ENCODE assay signal across 25 mouse cellular contexts in genomic region chr8:61643215-61643614, GRCm38 (mm10).
DNase-seq lines count a peak whose midpoint lies in the region; ATAC-seq and TF ChIP-seq lines count a peak whose summit lies in the region.
"Had no signal": no experiment of that assay in that cellular context is flagged by ENCODE, and none has a peak within 500 bp of the region (broad histone marks: within the 10 kb centered on the region; RNA-seq: fewer than 3 reads in every experiment).

No protein-coding gene starts in this region.

- no peak overlapping the region for H3K9ac ChIP-seq in heart, embryonic 15.5 days
- H3K9ac ChIP-seq in lung, embryonic 16.5 days (ENCODE audit: low read length) = no peak overlapping the region
- H3K9ac ChIP-seq: embryonic facial prominence, embryonic 15.5 days; limb, embryonic 12.5 days; midbrain, embryonic 15.5 days had no signal

- ATAC-seq in heart, embryonic 15.5 days (replicated peaks; ENCODE audit: insufficient number of reproducible peaks, insufficient read depth, low FRiP score, low read depth) = no peak
- ATAC-seq in lung, embryonic 16.5 days (ENCODE audit: low read depth) = no peak
- ATAC-seq in megakaryocyte progenitor cell, adult 5-6 weeks (replicated peaks; ENCODE audit: poor library complexity) = 0 out of 2 replicates have a peak, but pooled peaks have one; percentile 55
- ATAC-seq: activated CD4-positive, CD25-positive, alpha-beta regulatory T cell, adult 4 months; hindbrain, embryonic 16.5 days; intestine, postnatal 0 days; midbrain, embryonic 15.5 days had no signal

- WGBS in heart, embryonic 15.5 days = 49% methylated on average over 3 of the region's 3 CpGs
- WGBS in lung, embryonic 16.5 days = 56% methylated on average over 3 of the region's 3 CpGs

- no peaks in the 10 kb centered on the region for H3K9me3 ChIP-seq in heart, embryonic 15.5 days (replicated peaks)
- no peaks in the 10 kb centered on the region for H3K9me3 ChIP-seq in lung, embryonic 16.5 days (ENCODE audit: control insufficient read depth, low read length)
- H3K9me3 ChIP-seq: embryonic facial prominence, embryonic 10.5 days; embryonic facial prominence, embryonic 15.5 days; limb, embryonic 12.5 days; midbrain, embryonic 15.5 days had no signal

- no peaks in the 10 kb centered on the region for H3K36me3 ChIP-seq in heart, embryonic 15.5 days
- no peaks in the 10 kb centered on the region for H3K36me3 ChIP-seq in lung, embryonic 16.5 days (ENCODE audit: control insufficient read depth, insufficient read depth, low read length)
- H3K36me3 ChIP-seq: embryonic facial prominence, embryonic 10.5 days; embryonic facial prominence, embryonic 15.5 days; limb, embryonic 12.5 days; midbrain, embryonic 15.5 days had no signal

- intact Hi-C loops in left cerebral cortex, adult 2 months (cut with DNase I) = no loop called here

- no peak overlapping the region for H3K4me3 ChIP-seq in heart, embryonic 15.5 days
- no peak overlapping the region for H3K4me3 ChIP-seq in lung, embryonic 16.5 days (ENCODE audit: low read length)
- H3K4me3 ChIP-seq in left cerebral cortex, adult 2 months = no peak overlapping the region
- H3K4me3 ChIP-seq: embryonic facial prominence, embryonic 10.5 days; embryonic facial prominence, embryonic 15.5 days; limb, embryonic 12.5 days; midbrain, embryonic 15.5 days had no signal

- H3K27me3 ChIP-seq in heart, embryonic 15.5 days = no peaks in the 10 kb centered on the region
- H3K27me3 ChIP-seq in lung, embryonic 16.5 days (ENCODE audit: control insufficient read depth, insufficient read depth, low read depth, low read length) = no peaks in the 10 kb centered on the region
- H3K27me3 ChIP-seq: embryonic facial prominence, embryonic 15.5 days; limb, embryonic 12.5 days; midbrain, embryonic 15.5 days had no signal

- DNase-seq in heart, adult 9 months (ENCODE audit: low spot score in 2 of 2) = no peak
- no peak for DNase-seq in lung, postnatal 36 days
- no peak for DNase-seq in left cerebral cortex, adult 2 months (ENCODE audit: extremely low spot score in 1 of 2, low spot score in 2 of 2)
- DNase-seq in spleen, adult 12 weeks (ENCODE audit: low spot score) = no peak
- DNase-seq: adrenal gland, adult 2 months; B cell, adult 2 months; cerebellum, adult 2 months; cerebellum, postnatal 14 days; gastrocnemius, postnatal 36 days; heart, postnatal 10 days; kidney, adult 9 months; kidney, postnatal 10 days; right cerebral cortex, adult 18-20 months; thymus, postnatal 4 days had no signal

- H3K4me1 ChIP-seq in heart, embryonic 15.5 days (replicated peaks) = peaks cover 37% of the 10 kb centered on the region
- peaks cover 28% of the 10 kb centered on the region for H3K4me1 ChIP-seq in lung, embryonic 16.5 days (replicated peaks; ENCODE audit: control insufficient read depth, insufficient read depth, low read length)
- H3K4me1 ChIP-seq: midbrain, embryonic 15.5 days had no signal

- no peak for TF ChIP-seq CTCF in left cerebral cortex, adult 2 months (IDR thresholded peaks at IDR 0.05)

- 0 out of 2 replicates have a peak overlapping the region, but pooled peaks have one; percentile 15 for H3K27ac ChIP-seq in heart, embryonic 15.5 days
- peak overlapping the region; percentile 6; the same call in 1 of the 2 replicates for H3K27ac ChIP-seq in lung, embryonic 16.5 days (ENCODE audit: low read length)
- H3K27ac ChIP-seq in left cerebral cortex, adult 2 months = no peak overlapping the region
- H3K27ac ChIP-seq: embryonic facial prominence, embryonic 10.5 days; embryonic facial prominence, embryonic 15.5 days; limb, embryonic 12.5 days; macrophage; midbrain, embryonic 15.5 days had no signal

- no peak overlapping the region for H3K4me2 ChIP-seq in heart, embryonic 15.5 days
- no peak overlapping the region for H3K4me2 ChIP-seq in lung, embryonic 16.5 days (ENCODE audit: low read depth, low read length)
- H3K4me2 ChIP-seq: embryonic facial prominence, embryonic 15.5 days; limb, embryonic 12.5 days; midbrain, embryonic 15.5 days had no signal
